Mouse (Mus musculus): ENCODE results near the gene Hexim2.

The Hexim2 gene

GRCm38 (mm10) chr11:103142441-103143182 lies 10.4 kb downstream of the Hexim2 start:
- DNase-seq (ENCODE audit: low spot score) = no peak

GRCm38 (mm10) chr11:103144309-103145285 lies 12.4 kb downstream of the Hexim2 start:
- no peak for DNase-seq (ENCODE audit: low spot score)

- no peak for DNase-seq (ENCODE audit: low spot score)
Observed at GRCm38 (mm10) chr11:103146386-103146785, 14.2 kb downstream of the Hexim2 start.

GRCm38 (mm10) chr11:103147766-103148165 lies 15.5 kb downstream of the Hexim2 start:
- no peak for DNase-seq (ENCODE audit: low spot score)

GRCm38 (mm10) chr11:103149771-103150170 lies 17.5 kb downstream of the Hexim2 start:
- no peak for DNase-seq (ENCODE audit: low spot score)

- DNase-seq (ENCODE audit: low spot score) = peak; percentile 99
Observed at GRCm38 (mm10) chr11:103158621-103159478, 26.6 kb downstream of the Hexim2 start.

GRCm38 (mm10) chr11:103160738-103161137 lies 28.5 kb downstream of the Hexim2 start:
- no peak for DNase-seq (ENCODE audit: low spot score)

- DNase-seq (ENCODE audit: low spot score) = no peak
Observed at GRCm38 (mm10) chr11:103161449-103161848, 29.2 kb downstream of the Hexim2 start.

- no peak for DNase-seq (ENCODE audit: low spot score)
Observed at GRCm38 (mm10) chr11:103162132-103162531, 29.9 kb downstream of the Hexim2 start.

GRCm38 (mm10) chr11:103164391-103164790 lies 32.2 kb downstream of the Hexim2 start:
- DNase-seq (ENCODE audit: low spot score) = no peak

GRCm38 (mm10) chr11:103168690-103169390 lies 36.6 kb downstream of the Hexim2 start:
- DNase-seq (ENCODE audit: low spot score) = peak; percentile 54

- DNase-seq (ENCODE audit: low spot score) = no peak
Observed at GRCm38 (mm10) chr11:103169664-103170063, 37.4 kb downstream of the Hexim2 start.

GRCm38 (mm10) chr11:103170111-103170493 lies 37.9 kb downstream of the Hexim2 start:
- no peak for DNase-seq (ENCODE audit: low spot score)

GRCm38 (mm10) chr11:103170494-103171285 lies 38.5 kb downstream of the Hexim2 start, which contains the start of gene Fmnl1:
Fmnl1 (plus strand) TSS chr11:103171107.
- no peak for DNase-seq (ENCODE audit: low spot score)

- no peak for DNase-seq (ENCODE audit: low spot score)
Observed at GRCm38 (mm10) chr11:103171286-103171620, 39.0 kb downstream of the Hexim2 start.

GRCm38 (mm10) chr11:103171703-103172391 lies 39.6 kb downstream of the Hexim2 start:
- DNase-seq (ENCODE audit: low spot score) = no peak

GRCm38 (mm10) chr11:103172392-103173040 lies 40.3 kb downstream of the Hexim2 start:
- no peak for DNase-seq (ENCODE audit: low spot score)

- DNase-seq (ENCODE audit: low spot score) = no peak
Observed at GRCm38 (mm10) chr11:103173041-103173770, 41.0 kb downstream of the Hexim2 start.

Data from ovary, postnatal 14 days (tissue).